Mouse (Mus musculus) CH12.LX (cell line): ENCODE data around the gene Pdss2. TPM values are rescaled to one million over a fixed set of nuclear protein-coding genes. Genes with fewer than 3 reads are reported as not detected.
A peak's percentile ranks its signal among the peaks of the same experiment; 100 is the strongest.

Experiments used
- DNase-seq: peaks from one replicate; pipeline ENCODE4 v3.0.0-alpha.2; 2013; ENCODE audit errors: extremely low read depth
- H3K27ac ChIP-seq: 2 replicates; pipeline ENCODE4 v1.5.1; 2012; ENCODE audit warnings: low read depth, mild to moderate bottlenecking, control low read depth, moderate library complexity; ENCODE audit not compliant: insufficient read depth
- H3K27me3 ChIP-seq: replicated peaks from 2 replicates; pipeline ENCODE3; 2012; ENCODE audit warnings: inconsistent platforms
- H3K36me3 ChIP-seq, 2 experiments: replicated peaks in 1 of 2; 2 replicates each; pipeline versions ENCODE3 to v1.6.1; 2012; ENCODE audit warnings: inconsistent platforms in 1 of 2, low read length in 1 of 2, mild to moderate bottlenecking in 1 of 2, mixed read lengths in 1 of 2, moderate library complexity in 1 of 2; ENCODE audit not compliant: control insufficient read depth in 1 of 2, insufficient read depth in 1 of 2
- H3K4me1 ChIP-seq, 2 experiments: 2 replicates each; pipeline ENCODE4 v1.6.1; 2012; ENCODE audit warnings: inconsistent platforms in 1 of 2, moderate library complexity in 1 of 2; ENCODE audit not compliant: insufficient read depth in 2 of 2, control insufficient read depth in 1 of 2
- H3K4me2 ChIP-seq: 2 replicates; pipeline ENCODE4 v1.6.1; 2012; ENCODE audit warnings: low read depth, mild to moderate bottlenecking, control low read depth; ENCODE audit not compliant: poor library complexity, insufficient read depth, severe bottlenecking
- H3K4me3 ChIP-seq, 3 experiments: fragments of 150-350 bp in 1 of 3; sonication (generic) in 1 of 3; replicated peaks in 1 of 3; 2 replicates each; pipeline versions ENCODE3 to v1.5.1; 2011 to 2012; ENCODE audit warnings: low read depth in 2 of 3, low read length in 2 of 3, mild to moderate bottlenecking in 2 of 3, moderate library complexity in 2 of 3, control low read depth in 1 of 3, improper control_type of control experiment in 1 of 3, inconsistent platforms in 1 of 3, mixed read lengths in 1 of 3; ENCODE audit not compliant: poor library complexity in 1 of 3
- H3K79me2 ChIP-seq: replicated peaks from 2 replicates; pipeline ENCODE4 v1.6.1; 2012; ENCODE audit warnings: mild to moderate bottlenecking, moderate library complexity; ENCODE audit not compliant: control insufficient read depth, poor library complexity, insufficient read depth, severe bottlenecking; ENCODE audit errors: extremely low read depth
- H3K9ac ChIP-seq: 2 replicates; pipeline ENCODE4 v1.6.1; 2012; ENCODE audit warnings: low read depth, mild to moderate bottlenecking, control low read depth, moderate library complexity; ENCODE audit not compliant: insufficient read depth
- H3K9me3 ChIP-seq: replicated peaks from 2 replicates; pipeline ENCODE3; 2012; ENCODE audit warnings: low read length, inconsistent platforms, mixed read lengths
- CHD1 ChIP-seq: IDR thresholded peaks from 2 replicates; pipeline ENCODE4 v1.6.1; 2012; ENCODE audit warnings: low read depth, low read length, improper control_type of control experiment, inconsistent platforms
- CTCF ChIP-seq, 2 experiments: IDR thresholded peaks in 1 of 2; conservative IDR thresholded peaks in 1 of 2; 2 replicates each; pipeline ENCODE4 v1.5.1; 2011 to 2012; ENCODE audit warnings: low read depth in 2 of 2, low read length in 2 of 2, improper control_type of control experiment in 1 of 2, inconsistent platforms in 1 of 2, mild to moderate bottlenecking in 1 of 2, moderate library complexity in 1 of 2
- E2F4 ChIP-seq: IDR thresholded peaks from 2 replicates; pipeline ENCODE4 v1.6.1; 2011; ENCODE audit warnings: low read depth, low read length, improper control_type of control experiment; ENCODE audit not compliant: insufficient replicate concordance
- ELF1 ChIP-seq: IDR thresholded peaks from 2 replicates; pipeline ENCODE4 v1.6.1; 2014; ENCODE audit warnings: low read depth, mild to moderate bottlenecking, inconsistent platforms, low read length, improper control_type of control experiment
- EP300 ChIP-seq: IDR thresholded peaks from 2 replicates; pipeline ENCODE4 v1.6.1; 2011; ENCODE audit warnings: low read length, improper control_type of control experiment
- ETS1 ChIP-seq: conservative IDR thresholded peaks from 2 replicates; pipeline ENCODE4 v1.6.1; 2012; ENCODE audit warnings: low read depth, mild to moderate bottlenecking, inconsistent platforms, low read length, improper control_type of control experiment, moderate library complexity
- GABPA ChIP-seq: IDR thresholded peaks from 2 replicates; pipeline ENCODE4 v1.6.1; 2012; ENCODE audit warnings: low read depth, low read length, improper control_type of control experiment, inconsistent platforms; ENCODE audit not compliant: insufficient replicate concordance
- IRF4 ChIP-seq: IDR thresholded peaks from 2 replicates; pipeline ENCODE4 v1.6.1; 2014; ENCODE audit warnings: low read depth, mild to moderate bottlenecking, inconsistent platforms, low read length, improper control_type of control experiment
- JUND ChIP-seq: conservative IDR thresholded peaks from 2 replicates; pipeline ENCODE4 v1.6.1; 2011; ENCODE audit warnings: low read depth, low read length, improper control_type of control experiment
- KAT2A ChIP-seq: IDR thresholded peaks from 2 replicates; pipeline ENCODE4 v1.6.1; 2012; ENCODE audit warnings: low read length, improper control_type of control experiment, inconsistent platforms; ENCODE audit not compliant: insufficient replicate concordance
- MAX ChIP-seq: IDR thresholded peaks from 2 replicates; pipeline ENCODE4 v1.6.1; 2011; ENCODE audit warnings: low read length, improper control_type of control experiment
- MAZ ChIP-seq: IDR thresholded peaks from 2 replicates; pipeline ENCODE4 v1.6.1; 2012; ENCODE audit warnings: low read depth, mild to moderate bottlenecking, inconsistent platforms, low read length, improper control_type of control experiment, moderate library complexity
- NELFE ChIP-seq: IDR thresholded peaks from 2 replicates; pipeline ENCODE4 v1.6.1; 2011; ENCODE audit warnings: low read depth, low read length, improper control_type of control experiment
- NRF1 ChIP-seq: IDR thresholded peaks from 2 replicates; pipeline ENCODE4 v1.6.1; 2014; ENCODE audit warnings: low read depth, mild to moderate bottlenecking, inconsistent platforms, low read length, improper control_type of control experiment, moderate library complexity
- PAX5 ChIP-seq: IDR thresholded peaks from 2 replicates; pipeline ENCODE4 v1.6.1; 2012; ENCODE audit warnings: low read length, inconsistent platforms, mixed read lengths
- POLR2A ChIP-seq: IDR thresholded peaks from 2 replicates; pipeline ENCODE4 v1.6.1; 2011; ENCODE audit warnings: low read depth, mild to moderate bottlenecking, improper control_type of control experiment, low read length
- POLR2AphosphoS2 ChIP-seq: IDR thresholded peaks from 2 replicates; pipeline ENCODE4 v1.6.1; 2011; ENCODE audit warnings: low read depth, low read length, improper control_type of control experiment
- RAD21 ChIP-seq: IDR thresholded peaks from 2 replicates; pipeline ENCODE4 v1.6.1; 2011; ENCODE audit warnings: low read depth, mild to moderate bottlenecking, low read length, improper control_type of control experiment, moderate library complexity
- RCOR1 ChIP-seq: conservative IDR thresholded peaks from 2 replicates; pipeline ENCODE4 v1.6.1; 2012; ENCODE audit warnings: low read depth, mild to moderate bottlenecking, inconsistent platforms, low read length, improper control_type of control experiment
- SIN3A ChIP-seq: IDR thresholded peaks from 2 replicates; pipeline ENCODE4 v1.6.1; 2012; ENCODE audit warnings: low read length, improper control_type of control experiment, inconsistent platforms
- UBTF ChIP-seq: IDR thresholded peaks from 2 replicates; pipeline ENCODE4 v1.6.1; 2012; ENCODE audit warnings: low read depth, mild to moderate bottlenecking, inconsistent platforms, low read length, improper control_type of control experiment, moderate library complexity
- USF1 ChIP-seq: IDR thresholded peaks from 2 replicates; pipeline ENCODE4 v1.6.1; 2014; ENCODE audit warnings: low read depth, mild to moderate bottlenecking, inconsistent platforms, low read length, improper control_type of control experiment
- ZKSCAN1 ChIP-seq: IDR thresholded peaks from 2 replicates; pipeline ENCODE4 v1.6.1; 2012; ENCODE audit warnings: low read depth, inconsistent platforms, low read length, improper control_type of control experiment, borderline replicate concordance
- dilution Hi-C: fragments of 300-500 bp; cut with MboI; formaldehyde crosslinking; loops from 2 replicates; pipeline ENCODE4 v1.14.3; 2020; ENCODE audit warnings: low sequenced_read_pairs; ENCODE audit not compliant: extremely low pct_unique_long_range_greater_than_20kb, extremely low pct_ligation_motif_present
- in situ Hi-C: fragments of 300-500 bp; cut with MboI; formaldehyde crosslinking; loops from 3 replicates; pipeline ENCODE4 v1.14.3; 2019; ENCODE audit warnings: low sequenced_read_pairs, low pct_ligation_motif_present, low pct_unique_long_range_greater_than_20kb, mixed read lengths
- polyA plus RNA-seq: library from polyadenylated mRNA; unstranded; fragments of >175 nt; gene quantifications from 2 replicates; pipeline ENCODE4 v1.2.1, GENCODE M21; 2012; ENCODE audit warnings: low read depth; ENCODE audit not compliant: insufficient read length
- total RNA-seq, 2 experiments: library from RNA; depleted of rRNA; stranded (reverse); fragments of 300-350 nt in 1 of 2; fragments of >200 nt in 1 of 2; gene quantifications; 2 replicates each; pipeline ENCODE4 v1.2.3; 2012 to 2014

Gene Pdss2
- total and polyA plus RNA-seq, 3 experiments: 11.1 to 17.9 (median 14.3) TPM

DNA sequence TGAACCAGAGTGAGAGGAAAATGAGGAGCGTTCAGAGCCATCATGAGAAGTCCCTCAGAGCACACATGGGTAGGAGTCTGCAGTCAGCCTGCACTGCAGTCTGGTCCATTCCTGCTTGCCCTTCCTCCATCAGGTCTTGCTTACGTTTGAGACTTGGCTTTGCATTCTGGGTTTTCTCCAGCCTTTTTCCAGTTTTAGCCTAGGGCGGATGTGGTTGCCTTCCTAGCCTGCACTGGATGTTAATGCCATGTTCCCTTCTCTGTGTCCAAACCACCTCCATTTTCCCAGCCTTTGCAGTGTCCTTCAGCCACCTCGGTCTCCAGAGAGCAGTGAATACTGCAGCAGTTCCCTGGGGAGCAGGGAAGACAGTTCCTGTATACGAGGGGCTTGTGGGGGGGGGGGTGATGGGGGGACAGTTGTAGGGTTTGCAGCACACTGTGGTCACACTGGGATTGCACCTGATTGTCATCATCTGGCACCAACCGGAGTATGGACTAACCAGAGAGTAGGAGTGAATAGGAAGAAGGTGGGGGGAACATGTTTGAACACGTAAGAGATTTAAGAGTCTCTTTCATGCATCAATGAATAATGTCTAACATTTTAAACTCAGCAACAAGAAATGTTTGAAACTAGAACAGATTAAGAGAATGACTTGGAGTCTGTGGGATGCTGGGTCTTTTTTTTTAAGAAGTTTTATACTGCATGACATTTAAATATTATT, 178.5 kb downstream of the Pdss2 start:
- Histone ChIP-seq H3K4me3 (no peak overlapping the region), H3K36me3 (peaks cover 0 to 40% of the 10 kb centered on the region in 2 experiments), H3K9me3 (no peaks in the 10 kb centered on the region), H3K79me2 (no peaks in the 10 kb centered on the region), H3K4me1 (peaks cover 5 to 15% of the 10 kb centered on the region in 2 experiments; a peak in 3 of 4 replicates), H3K4me2 (no peak overlapping the region), H3K9ac (no peak overlapping the region), H3K27ac (no peak overlapping the region), H3K27me3 (no peaks in the 10 kb centered on the region)
- TF ChIP-seq JUND: no peak
- TF ChIP-seq E2F4: no peak
- TF ChIP-seq CHD1: 0 out of 2 replicates have a peak, but pooled peaks have one; percentile 68
- dilution Hi-C loops: no loop called here
- in situ Hi-C loops: no loop called here
- peak; percentile 24 for DNase-seq

GRCm38 (mm10) chr10:43406107-43406506, 184.8 kb downstream of the Pdss2 start:
- Histone ChIP-seq H3K4me2 (no peak overlapping the region), H3K27ac (no peak overlapping the region), H3K9ac (no peak overlapping the region), H3K27me3 (no peaks in the 10 kb centered on the region), H3K9me3 (no peaks in the 10 kb centered on the region), H3K36me3 (peaks cover 0 to 36% of the 10 kb centered on the region in 2 experiments), H3K4me1 (peaks cover 0 to 16% of the 10 kb centered on the region in 2 experiments; a peak in 2 of 4 replicates), H3K4me3 (no peak overlapping the region), H3K79me2 (no peaks in the 10 kb centered on the region)
- TF ChIP-seq EP300 (no peak), POLR2AphosphoS2 (no peak), USF1 (no peak), ZKSCAN1 (no peak), NELFE (no peak), MAX (no peak), PAX5 (no peak), ETS1 (no peak), GABPA (no peak), ELF1 (no peak), POLR2A (no peak), NRF1 (no peak), IRF4 (no peak), SIN3A (no peak), RCOR1 (no peak), RAD21 (no peak), KAT2A (no peak), MAZ (no peak), CTCF (conservative IDR thresholded peaks at IDR 0.05 in 1 of 2, IDR thresholded peaks at IDR 0.05 in 1 of 2; ENCODE audit: low read depth in 2 of 2, low read length in 2 of 2) (no peak), UBTF (no peak)
- no peak for DNase-seq
- dilution Hi-C loops: no loop called here
- in situ Hi-C loops: no loop called here
